Mouse (Mus musculus): ENCODE results near the gene Rprml.

DNA sequence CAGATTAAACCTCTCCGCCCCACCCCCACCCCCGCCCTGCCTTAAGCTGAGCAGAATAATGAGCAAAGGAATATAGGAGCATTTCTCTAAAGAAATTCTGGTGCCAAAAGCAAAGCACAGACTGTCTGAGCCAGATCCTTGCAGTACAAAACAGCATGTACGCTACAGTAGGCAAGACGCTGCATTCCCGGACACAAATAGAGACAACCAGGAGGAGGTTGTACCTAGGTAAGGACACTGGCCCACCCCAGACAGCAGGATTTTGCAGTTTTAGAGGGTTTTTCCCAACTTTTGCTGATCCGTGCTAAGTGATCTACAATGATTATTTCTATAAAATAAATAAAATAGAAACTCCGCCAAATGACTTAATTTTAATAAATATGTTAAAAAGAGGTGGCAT is 714 bp upstream of the Rprml start:
- TF ChIP-seq CTCF (IDR thresholded peaks at IDR 0.05; ENCODE audit: low read depth, low read length) (no peak), POLR2A (IDR thresholded peaks at IDR 0.05; ENCODE audit: borderline replicate concordance, low read depth, low read length) (no peak)
